Mouse (Mus musculus) myocyte (in vitro differentiated cells): Measurements from ENCODE around the gene Bola3.

Experiments used
- CEBPB ChIP-seq: IDR thresholded peaks from 2 replicates; pipeline ENCODE4 v1.6.1; 2011; ENCODE audit warnings: mild to moderate bottlenecking, moderate library complexity; ENCODE audit not compliant: poor library complexity, insufficient read depth, severe bottlenecking
- E2F4 ChIP-seq: IDR thresholded peaks from one replicate; pipeline ENCODE4 v1.6.1; 2011; ENCODE audit warnings: mild to moderate bottlenecking, control low read depth, moderate library complexity; ENCODE audit not compliant: insufficient read depth
- MAX ChIP-seq: IDR thresholded peaks from one replicate; pipeline ENCODE4 v1.6.1; 2011; ENCODE audit warnings: low read depth, mild to moderate bottlenecking, control low read depth
- MYOD1 ChIP-seq, 3 experiments: IDR thresholded peaks; one replicate each; pipeline ENCODE4 v1.6.1; 2011; ENCODE audit warnings: control low read depth in 2 of 3, low read depth in 2 of 3, mild to moderate bottlenecking in 2 of 3, moderate library complexity in 1 of 3; ENCODE audit not compliant: insufficient read length in 2 of 3, control insufficient read depth in 1 of 3
- MYOG ChIP-seq, 3 experiments: IDR thresholded peaks; one replicate each; pipeline ENCODE4 v1.6.1; 2011; ENCODE audit warnings: control low read depth in 2 of 3, low read depth in 2 of 3, mild to moderate bottlenecking in 2 of 3; ENCODE audit not compliant: insufficient read length in 2 of 3, control insufficient read depth in 1 of 3, insufficient read depth in 1 of 3
- POLR2A ChIP-seq: IDR thresholded peaks from one replicate; pipeline ENCODE4 v1.6.1; 2011; ENCODE audit warnings: low read depth, mild to moderate bottlenecking, control low read depth, moderate library complexity; ENCODE audit not compliant: insufficient read length
- REST ChIP-seq: IDR thresholded peaks from one replicate; pipeline ENCODE4 v1.6.1; 2011; ENCODE audit warnings: mild to moderate bottlenecking, control low read depth, moderate library complexity; ENCODE audit not compliant: insufficient read depth, insufficient read length
- SRF ChIP-seq: IDR thresholded peaks from one replicate; pipeline ENCODE4 v1.6.1; 2011; ENCODE audit warnings: low read depth; ENCODE audit not compliant: control insufficient read depth, insufficient read length
- TCF12 ChIP-seq: IDR thresholded peaks from one replicate; pipeline ENCODE4 v1.6.1; 2011; ENCODE audit warnings: mild to moderate bottlenecking, control low read depth; ENCODE audit not compliant: poor library complexity, insufficient read depth, severe bottlenecking

GRCm38 (mm10) chr6:83361523-83362248, 12.7 kb downstream of the Bola3 start:
- no peak for TF ChIP-seq MYOG (IDR thresholded peaks at IDR 0.05; ENCODE audit: control insufficient read depth in 1 of 3, insufficient read depth in 1 of 3, insufficient read length in 2 of 3, low read depth in 2 of 3)
- no peak for TF ChIP-seq POLR2A
- TF ChIP-seq SRF: no peak
- TF ChIP-seq MAX: no peak
- no peak for TF ChIP-seq E2F4
- no peak for TF ChIP-seq TCF12
- no peak for TF ChIP-seq CEBPB
- TF ChIP-seq REST: no peak
- TF ChIP-seq MYOD1 (IDR thresholded peaks at IDR 0.05; ENCODE audit: control insufficient read depth in 1 of 3, insufficient read length in 2 of 3, low read depth in 2 of 3): no peak
